Mouse (Mus musculus): ENCODE data around the gene Mast4.

- TF ChIP-seq CTCF (IDR thresholded peaks at IDR 0.05; ENCODE audit: low read depth) (no peak), EP300 (IDR thresholded peaks at IDR 0.05; ENCODE audit: low read depth) (no peak)
These were observed 341.4 kb downstream of the Mast4 start for GRCm38 (mm10) chr13:102992680-102993423.
